Mouse (Mus musculus): ENCODE results near the gene Tmem205.

Tmem205 gene

GRCm38 (mm10) chr9:21944267-21944666 lies 16.9 kb upstream of the Tmem205 start:
- no peak for DNase-seq (ENCODE audit: low spot score)

GRCm38 (mm10) chr9:21943638-21944037 lies 16.3 kb upstream of the Tmem205 start:
- no peak for DNase-seq (ENCODE audit: low spot score)

- no peak for DNase-seq (ENCODE audit: low spot score)
Observed at GRCm38 (mm10) chr9:21943046-21943445, 15.7 kb upstream of the Tmem205 start.

GRCm38 (mm10) chr9:21938234-21938855 lies 11.0 kb upstream of the Tmem205 start:
- DNase-seq (ENCODE audit: low spot score): no peak

GRCm38 (mm10) chr9:21937711-21938175 lies 10.4 kb upstream of the Tmem205 start:
- DNase-seq (ENCODE audit: low spot score): no peak

- peak; percentile 89 for DNase-seq (ENCODE audit: low spot score)
Observed at GRCm38 (mm10) chr9:21936692-21937570, 9.6 kb upstream of the Tmem205 start, which contains the start of gene Plppr2. Gene Plppr2, plus strand, starts transcription at chr9:21937033.

GRCm38 (mm10) chr9:21935466-21936131 lies 8.2 kb upstream of the Tmem205 start:
- DNase-seq (ENCODE audit: low spot score): no peak

- no peak for DNase-seq (ENCODE audit: low spot score)
Observed at GRCm38 (mm10) chr9:21934021-21934420, 6.7 kb upstream of the Tmem205 start.

- DNase-seq (ENCODE audit: low spot score): no peak
Observed at GRCm38 (mm10) chr9:21932445-21933137, 5.2 kb upstream of the Tmem205 start.

- no peak for DNase-seq (ENCODE audit: low spot score)
Observed at GRCm38 (mm10) chr9:21932006-21932405, 4.7 kb upstream of the Tmem205 start.

- DNase-seq (ENCODE audit: low spot score): no peak
Observed at GRCm38 (mm10) chr9:21929208-21929607, 1.9 kb upstream of the Tmem205 start.

GRCm38 (mm10) chr9:21926784-21927183 lies 572 bp downstream of the Tmem205 start:
- no peak for DNase-seq (ENCODE audit: low spot score)

GRCm38 (mm10) chr9:21926155-21926554 lies 1.2 kb downstream of the Tmem205 start:
- peak; percentile 48 for DNase-seq (ENCODE audit: low spot score)

GRCm38 (mm10) chr9:21925506-21925905 lies 1.9 kb downstream of the Tmem205 start:
- DNase-seq (ENCODE audit: low spot score): no peak

- DNase-seq (ENCODE audit: low spot score): no peak
Observed at GRCm38 (mm10) chr9:21925034-21925433, 2.3 kb downstream of the Tmem205 start.

- peak; percentile 98 for DNase-seq (ENCODE audit: low spot score)
Observed at GRCm38 (mm10) chr9:21924099-21924493, 3.3 kb downstream of the Tmem205 start.

GRCm38 (mm10) chr9:21923490-21924098 lies 3.8 kb downstream of the Tmem205 start:
- DNase-seq (ENCODE audit: low spot score): no peak

- no peak for DNase-seq (ENCODE audit: low spot score)
Observed at GRCm38 (mm10) chr9:21923036-21923435, 4.3 kb downstream of the Tmem205 start.

GRCm38 (mm10) chr9:21918692-21919384 lies 8.5 kb downstream of the Tmem205 start:
- DNase-seq (ENCODE audit: low spot score): peak; percentile 23

GRCm38 (mm10) chr9:21918035-21918592 lies 9.2 kb downstream of the Tmem205 start, which contains the start of gene Rab3d:
Gene Rab3d, minus strand, starts transcription at chr9:21918192.
- peak; percentile 84 for DNase-seq (ENCODE audit: low spot score)
